Mouse (Mus musculus): ENCODE data around the gene Mid1ip1.

Gene Mid1ip1

DNA sequence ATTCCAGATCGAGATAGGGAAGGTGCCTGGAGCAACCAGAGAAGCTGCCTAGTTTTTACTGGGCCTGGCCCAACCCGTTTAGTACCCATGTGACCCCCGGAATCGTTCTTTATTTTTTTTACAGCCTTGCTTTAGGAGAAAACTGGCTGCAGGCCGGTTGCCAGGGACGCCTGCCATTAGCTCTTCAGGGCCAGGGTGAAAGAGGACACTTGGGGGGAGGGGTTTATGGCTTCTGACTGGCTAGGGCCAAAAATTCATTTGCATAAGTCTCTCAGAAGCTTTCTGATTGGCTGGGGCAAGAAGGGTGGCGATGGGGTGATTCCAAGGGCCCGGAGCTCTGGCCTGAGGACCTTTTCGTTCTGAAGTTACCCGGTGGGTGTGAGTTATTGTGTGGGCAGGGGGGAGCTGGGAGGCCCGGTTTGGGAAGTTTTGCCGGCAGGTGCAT, at the start of gene Mid1ip1:
TSS of gene Mid1ip1 (plus strand) at position 318 of the 445 bp plus-strand sequence.
- peak; percentile 90 for DNase-seq (ENCODE audit: low read depth, low spot score)

DNA sequence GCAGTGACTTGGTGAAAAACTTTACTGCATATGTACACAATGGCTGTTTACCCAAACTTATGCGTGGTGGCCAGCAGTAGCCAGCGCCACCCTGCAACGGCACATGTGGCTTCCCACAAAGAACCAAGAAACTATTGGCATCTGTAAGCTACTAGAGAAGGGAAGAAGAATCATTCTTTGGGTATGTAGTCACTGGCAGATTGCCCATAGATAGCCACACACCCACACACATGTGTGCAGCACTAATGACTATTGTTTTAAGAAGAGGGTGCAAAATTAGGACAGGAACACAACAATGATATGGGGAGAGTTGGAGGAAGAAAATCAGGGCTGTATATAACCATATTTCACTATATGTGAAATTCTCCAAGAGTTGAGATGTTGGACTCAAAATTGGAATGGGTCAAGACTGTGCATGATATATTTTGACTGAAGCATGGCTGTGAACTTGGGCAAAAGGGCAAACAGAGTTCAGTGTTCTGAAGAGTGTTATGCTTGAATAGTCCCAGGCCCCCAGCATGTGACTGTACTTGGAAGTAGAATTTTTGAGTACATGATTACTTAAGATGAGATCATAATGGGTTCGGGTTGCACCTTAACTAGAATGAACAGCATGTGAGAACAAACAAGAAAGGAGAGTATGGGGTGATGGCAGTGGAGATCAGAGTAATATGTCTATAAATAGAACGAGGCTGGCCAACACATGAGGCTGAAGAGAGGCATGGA, 20.2 kb upstream of the Mid1ip1 start:
- DNase-seq (ENCODE audit: low read depth, low spot score), result no peak

DNA sequence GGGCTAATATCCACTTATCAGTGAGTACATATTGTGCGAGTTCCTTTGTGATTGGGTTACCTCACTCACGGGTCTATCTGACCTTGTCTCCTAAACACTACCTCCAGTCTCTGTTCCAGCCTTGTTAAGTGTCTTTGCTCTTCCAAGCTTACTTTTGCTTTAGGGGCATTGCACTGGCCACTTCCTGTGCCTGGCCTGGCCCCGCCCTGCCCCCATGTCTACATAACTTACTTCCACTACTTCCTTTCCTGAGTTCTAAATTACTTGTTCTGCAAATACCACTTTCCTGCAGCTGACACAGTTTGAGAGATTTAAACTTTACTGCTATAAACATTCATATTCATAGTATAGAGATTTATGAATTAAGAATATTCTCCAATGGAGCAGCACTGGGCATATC, 8.1 kb upstream of the Mid1ip1 start:
- no peak for DNase-seq (ENCODE audit: low read depth, low spot score)

DNA sequence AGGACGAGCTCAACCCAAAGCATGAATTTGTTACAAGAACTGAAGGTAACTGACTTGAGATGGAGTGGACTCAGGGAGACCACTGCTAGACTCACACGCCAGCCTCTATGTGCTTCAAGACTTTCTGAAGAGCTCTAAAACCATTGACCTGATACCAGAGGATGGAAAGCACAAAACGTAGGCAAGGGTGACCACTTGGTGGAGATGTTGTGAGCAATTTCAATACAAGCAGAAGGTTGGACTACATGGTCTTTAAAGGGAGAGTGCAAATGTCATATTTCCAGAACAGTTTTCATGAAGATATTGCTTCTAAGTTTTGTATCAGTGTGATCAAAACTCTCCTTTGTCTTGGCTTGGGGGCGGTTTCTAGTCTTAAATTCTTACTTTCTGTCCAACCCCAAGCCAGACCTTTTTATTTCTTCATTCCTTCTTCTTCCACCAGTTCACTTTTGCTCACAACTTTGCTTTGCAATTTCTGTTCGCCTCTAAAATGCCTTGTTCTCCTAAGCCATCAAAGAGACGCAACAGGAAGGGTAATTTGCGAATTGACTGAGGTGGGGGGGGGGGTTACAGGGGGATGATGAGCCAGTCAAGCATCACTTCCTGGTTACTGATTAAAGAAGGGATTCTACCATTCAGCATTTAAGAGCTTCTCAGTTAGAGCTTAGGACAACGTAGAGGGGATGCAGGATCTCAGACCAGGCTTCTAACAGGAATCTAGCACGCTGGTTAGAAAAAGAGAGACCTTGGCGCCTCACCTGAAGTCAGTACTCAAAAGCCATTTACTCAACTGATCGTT, 775 bp upstream of the Mid1ip1 start:
- DNase-seq (ENCODE audit: low read depth, low spot score), result no peak

DNA sequence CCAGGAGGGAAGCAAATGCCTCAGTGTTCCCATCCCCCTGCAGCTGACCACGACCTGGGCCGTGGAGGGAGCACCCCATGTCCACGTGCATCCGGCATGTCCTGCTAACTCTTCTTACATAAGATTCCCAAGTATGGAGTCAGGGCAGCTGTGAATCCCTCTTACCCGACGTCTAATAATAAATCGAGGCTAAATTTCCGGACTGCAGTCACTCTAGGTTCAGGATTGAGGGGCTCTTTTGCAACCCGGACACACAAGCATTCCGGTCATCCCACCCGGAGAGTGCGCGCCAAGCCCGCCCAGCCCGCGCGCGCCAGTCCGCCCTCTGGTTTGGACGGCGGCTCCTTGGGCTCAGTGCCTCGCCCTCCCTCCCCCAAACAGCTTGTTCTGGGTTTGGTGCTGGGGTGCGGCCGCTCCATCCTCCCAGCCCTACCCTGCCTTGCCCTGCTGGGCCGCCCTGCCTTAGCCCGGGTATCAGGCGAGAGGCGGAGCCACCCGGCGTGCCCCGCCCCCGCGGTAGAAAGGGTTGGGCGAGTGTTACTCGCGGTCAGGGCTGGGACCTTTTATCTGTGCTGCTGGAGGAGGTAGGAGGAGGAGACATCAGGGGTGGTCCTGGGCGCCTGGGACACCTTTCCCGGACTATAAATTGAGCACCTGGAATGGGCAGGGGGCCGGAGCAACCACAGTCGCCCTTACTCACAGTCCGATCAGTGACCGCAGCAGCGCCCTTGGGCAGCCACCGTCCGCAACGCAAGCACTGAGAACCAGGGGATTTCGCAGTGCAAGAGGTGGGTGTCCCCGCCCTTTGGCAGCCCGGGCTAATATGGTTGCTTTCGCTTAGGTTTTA, 2.3 kb downstream of the Mid1ip1 start:
- peak; percentile 75 for DNase-seq (ENCODE audit: low read depth, low spot score)

DNA sequence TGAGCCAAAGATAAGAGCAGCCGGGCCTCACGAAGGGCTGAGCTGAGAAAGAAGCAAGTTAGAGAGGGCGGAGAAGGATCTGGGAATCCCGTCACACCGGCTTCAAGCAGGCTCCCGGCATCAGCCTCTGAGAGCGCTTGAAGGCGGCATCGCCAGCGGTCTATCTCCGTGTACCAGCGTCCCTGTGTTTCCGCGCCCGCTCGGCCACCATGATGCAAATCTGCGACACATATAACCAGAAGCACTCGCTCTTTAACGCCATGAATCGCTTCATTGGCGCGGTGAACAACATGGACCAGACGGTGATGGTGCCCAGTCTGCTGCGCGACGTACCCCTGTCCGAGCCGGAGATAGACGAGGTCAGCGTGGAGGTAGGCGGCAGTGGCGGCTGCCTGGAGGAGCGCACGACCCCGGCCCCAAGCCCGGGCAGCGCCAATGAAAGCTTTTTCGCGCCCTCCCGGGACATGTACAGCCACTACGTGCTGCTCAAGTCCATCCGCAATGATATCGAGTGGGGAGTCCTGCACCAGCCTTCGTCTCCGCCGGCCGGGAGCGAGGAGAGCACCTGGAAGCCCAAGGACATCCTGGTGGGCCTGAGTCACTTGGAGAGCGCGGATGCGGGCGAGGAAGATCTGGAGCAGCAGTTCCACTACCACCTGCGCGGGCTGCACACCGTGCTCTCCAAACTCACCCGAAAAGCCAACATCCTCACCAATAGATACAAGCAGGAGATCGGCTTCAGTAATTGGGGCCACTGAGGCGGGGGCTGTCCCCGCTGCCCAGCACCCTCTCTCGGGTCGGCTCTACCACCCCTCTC, 3.4 kb downstream of the Mid1ip1 start:
- DNase-seq (ENCODE audit: low read depth, low spot score), result peak; percentile 8

DNA sequence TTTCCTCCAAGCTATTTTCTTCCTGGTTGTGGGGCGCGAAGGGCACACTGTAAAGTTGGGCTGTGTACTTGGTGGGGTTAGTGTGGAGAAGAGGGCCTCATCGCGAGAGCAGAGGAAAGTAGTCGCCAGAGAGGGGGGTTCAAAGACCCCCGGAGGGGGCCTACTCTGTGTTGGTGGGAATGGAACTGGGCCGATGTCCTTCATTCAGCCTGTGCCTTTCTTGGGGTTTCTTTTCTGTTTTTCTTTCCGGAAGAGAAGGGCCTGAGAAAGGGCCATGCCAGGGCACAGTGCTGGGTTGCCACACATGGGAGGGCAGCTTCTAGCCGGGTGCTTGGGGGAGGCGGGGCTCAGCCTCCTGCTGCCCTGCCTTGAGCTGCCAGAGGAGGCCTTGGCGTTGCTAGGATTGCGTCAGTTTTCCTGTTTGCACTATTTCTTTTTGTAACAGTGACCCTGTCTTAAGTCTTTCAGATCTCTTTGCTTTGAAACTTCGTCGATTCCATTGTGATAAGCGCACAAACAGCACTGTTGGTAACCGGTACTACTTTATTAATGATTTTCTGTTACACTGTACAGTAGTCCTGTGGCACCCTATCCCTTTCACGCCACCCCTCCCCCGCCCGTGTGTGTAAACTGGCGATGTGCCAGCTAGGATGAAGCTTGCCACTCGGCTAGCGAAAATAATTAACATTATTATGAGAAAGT, 4.2 kb downstream of the Mid1ip1 start:
- DNase-seq (ENCODE audit: low read depth, low spot score), result peak; percentile 39

DNA sequence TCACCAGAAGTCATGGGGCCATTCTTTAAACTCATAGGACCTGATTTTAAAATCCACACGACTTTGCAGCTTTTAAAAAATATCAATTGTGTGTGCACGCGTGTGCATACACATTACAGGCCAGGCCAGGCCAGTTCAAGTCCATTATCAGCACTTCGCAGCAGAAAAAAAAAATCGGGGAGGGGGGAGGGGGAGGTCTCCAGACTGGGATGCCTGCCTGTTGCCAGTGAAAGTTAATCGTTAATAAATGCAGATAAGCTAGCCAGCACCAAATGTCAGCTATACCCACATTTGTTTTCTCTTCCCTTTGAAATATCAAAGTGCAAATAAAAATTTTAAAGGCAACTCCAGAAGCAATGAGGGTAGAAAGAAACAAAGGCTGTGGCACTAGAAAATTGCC, 5.6 kb downstream of the Mid1ip1 start:
- DNase-seq (ENCODE audit: low read depth, low spot score), result no peak

DNA sequence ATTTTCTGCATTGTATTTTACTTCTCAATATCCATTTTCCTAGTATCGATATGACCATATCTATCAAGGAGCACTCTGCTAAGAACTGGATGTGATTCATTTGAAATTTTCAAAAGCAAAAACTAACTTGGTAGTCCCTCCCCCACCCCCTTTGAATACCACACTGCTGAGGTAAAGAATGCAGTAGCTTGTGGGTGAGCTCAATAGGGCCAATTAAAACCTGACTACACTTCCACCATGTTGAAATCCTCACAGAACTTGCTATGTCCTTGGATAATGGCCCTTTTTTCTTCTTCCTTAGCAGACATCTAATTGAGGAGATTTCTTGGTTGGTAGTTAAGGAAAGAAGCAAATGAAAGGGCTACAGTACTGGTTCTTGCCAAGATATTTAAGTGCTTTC, 9.8 kb downstream of the Mid1ip1 start:
- DNase-seq (ENCODE audit: low read depth, low spot score), result no peak

DNA sequence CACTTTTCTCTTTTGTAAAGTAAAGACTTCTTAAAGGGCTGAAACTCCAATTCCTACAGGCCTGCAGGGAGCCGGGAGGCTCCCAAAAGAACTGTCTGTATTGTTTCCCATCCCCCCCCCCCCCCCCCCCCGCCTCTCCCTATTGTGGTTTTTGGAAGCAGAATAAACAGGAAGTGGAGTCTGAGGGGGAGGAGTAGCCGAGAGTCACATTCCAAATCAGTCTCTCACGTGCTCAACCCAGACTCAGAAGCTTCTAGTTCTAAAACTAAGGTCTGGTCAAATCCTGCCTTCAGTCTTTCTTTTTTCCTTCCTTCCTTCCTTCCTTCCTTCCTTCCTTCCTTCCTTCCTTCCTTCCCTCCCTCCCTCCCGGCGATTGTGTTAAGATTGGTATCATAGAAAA, 14.7 kb downstream of the Mid1ip1 start:
- no peak for DNase-seq (ENCODE audit: low read depth, low spot score)

DNA sequence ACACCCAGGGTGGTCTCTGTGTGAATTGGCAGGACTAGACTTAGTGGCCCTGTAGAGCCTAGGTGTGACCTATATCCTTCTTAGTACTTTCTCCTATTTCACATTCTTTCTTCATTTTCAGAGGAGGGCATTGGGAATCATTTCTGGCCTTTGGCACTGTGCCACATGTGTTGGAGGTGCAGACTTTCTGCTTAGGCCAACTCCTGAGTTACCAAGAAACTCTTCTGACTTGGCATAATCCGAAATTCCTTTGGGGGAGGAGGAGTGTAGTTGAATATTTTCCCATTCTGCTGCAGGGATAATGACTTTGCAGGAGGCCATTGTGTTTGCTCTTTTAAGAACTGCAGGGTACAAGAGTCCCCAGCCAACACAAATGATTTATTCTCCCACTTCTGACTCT, 19.6 kb downstream of the Mid1ip1 start:
- DNase-seq (ENCODE audit: low read depth, low spot score), result peak; percentile 36

DNA sequence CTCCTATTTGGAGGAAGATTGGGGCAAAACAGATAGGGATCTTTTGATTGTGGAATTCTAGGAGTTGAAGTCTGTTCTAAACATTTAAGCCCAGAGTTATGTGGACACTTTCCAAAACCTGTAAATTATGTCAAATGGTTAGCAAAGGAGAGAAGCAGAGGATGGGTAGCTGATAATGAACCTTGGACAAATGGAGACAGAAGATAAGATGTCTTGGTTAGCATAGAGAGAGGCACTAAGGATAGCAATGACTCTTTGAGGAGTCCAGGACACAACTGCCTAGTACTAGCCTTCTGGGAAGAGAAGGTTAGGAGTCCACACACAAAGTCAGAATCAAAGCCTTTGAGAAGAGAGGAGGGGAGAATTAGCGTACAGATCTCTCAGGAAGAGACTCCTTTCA, 20.1 kb downstream of the Mid1ip1 start:
- no peak for DNase-seq (ENCODE audit: low read depth, low spot score)

DNA sequence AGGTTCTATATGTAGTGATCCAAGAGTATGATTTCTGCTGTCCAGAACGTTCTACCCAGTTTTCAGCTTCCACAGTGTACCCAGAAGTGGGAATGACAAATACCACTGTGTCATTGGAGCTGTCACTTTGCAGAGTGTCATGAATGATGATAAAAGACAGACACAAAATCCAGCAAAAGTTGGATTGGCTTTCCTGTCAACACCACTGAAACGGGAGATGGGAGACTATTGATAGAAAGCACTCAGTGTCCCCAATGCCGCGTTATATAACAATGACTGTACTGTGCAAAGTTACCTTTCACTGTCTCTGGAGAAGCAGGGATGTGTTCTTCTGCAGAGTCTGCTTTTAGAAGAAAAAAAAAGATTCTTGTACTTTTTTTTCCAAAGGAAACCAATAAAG, 44.1 kb downstream of the Mid1ip1 start:
- DNase-seq (ENCODE audit: low read depth, low spot score), result no peak

DNA sequence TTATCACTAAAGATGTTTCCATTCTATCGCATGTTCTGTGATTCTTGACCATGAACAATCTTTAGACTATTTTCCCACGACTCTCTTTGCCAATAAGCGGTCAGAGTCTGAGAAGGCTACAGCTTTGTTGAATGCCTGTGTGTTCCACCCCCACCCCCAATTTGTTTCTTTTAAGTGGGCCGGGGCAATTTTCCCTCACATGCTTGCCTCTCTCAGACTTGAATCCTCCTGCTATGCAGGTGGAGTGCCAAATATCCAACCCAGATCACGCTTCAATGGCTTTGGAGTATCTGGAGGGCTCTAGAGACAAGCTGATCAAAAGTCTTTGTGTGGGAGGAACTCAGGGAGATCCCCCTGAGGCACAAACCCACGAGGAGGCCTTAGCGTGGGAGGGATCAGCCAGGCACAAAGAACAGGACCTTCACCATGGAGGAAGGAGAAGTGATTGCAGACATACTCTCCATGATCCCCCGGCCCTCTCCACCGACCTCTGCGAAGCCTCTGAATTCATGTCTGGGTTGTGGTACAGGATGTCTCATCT, 48.7 kb downstream of the Mid1ip1 start:
- no peak for DNase-seq (ENCODE audit: low read depth, low spot score)
